Mouse (Mus musculus): ENCODE measurements around the gene Sept12. TPM values are rescaled to one million over a fixed set of nuclear protein-coding genes. Genes with fewer than 3 reads are reported as not detected.

The Sept12 gene
- total RNA-seq, 2 experiments from 2014 or later: not detected

GRCm38 (mm10) chr16:4937351-4938190, 60.1 kb downstream of the Sept12 start:
- no peak for DNase-seq

Other genes with a start within 250 kb of the Sept12 start
- 100 to 1,000 TPM; 236 to 243 TPM for gene Cdip1, start 207.6 kb downstream of the Sept12 start, total RNA-seq (2021)
- not detected for gene 4930562C15Rik, start 162.4 kb downstream of the Sept12 start, total RNA-seq (2021)
- gene Ubald1, start 117.5 kb downstream of the Sept12 start, total RNA-seq (2021): 10 to 100 TPM; 91.3 to 94.9 TPM
- 100 to 1,000 TPM; 213 TPM for gene Mgrn1, start 111.6 kb downstream of the Sept12 start, total RNA-seq (2021)
- gene Nudt16l1, start 59.1 kb downstream of the Sept12 start, total RNA-seq (2021): 10 to 100 TPM; 76.4 to 82.1 TPM
- gene Anks3, start 33.6 kb downstream of the Sept12 start, total RNA-seq (2021): 10 to 100 TPM; 75.0 to 83.5 TPM
- gene Smim22, start 9.4 kb upstream of the Sept12 start, total RNA-seq (2021): not detected
- 100 to 1,000 TPM; 362 to 395 TPM for gene Rogdi, start 15.7 kb upstream of the Sept12 start, total RNA-seq (2021)
- 100 to 1,000 TPM; 139 TPM for gene Glyr1, start 52.0 kb upstream of the Sept12 start, total RNA-seq (2021)
- gene Ubn1, start 52.2 kb upstream of the Sept12 start, total RNA-seq (2021): 10 to 100 TPM; 42.9 to 45.0 TPM
- 1 to 10 TPM; 2.4 to 2.5 TPM for gene Ppl, start 134.6 kb upstream of the Sept12 start, total RNA-seq (2021)
- gene Sec14l5, start 149.3 kb upstream of the Sept12 start, total RNA-seq (2021): 1 to 10 TPM; 5.7 to 7.9 TPM
- gene Nagpa, start 206.2 kb upstream of the Sept12 start, total RNA-seq (2021): 10 to 100 TPM; 12.5 to 13.6 TPM
- gene AU021092, start 224.4 kb upstream of the Sept12 start, total RNA-seq (2021): 1 to 10 TPM; 4.5 to 4.7 TPM
- gene Alg1, start 235.8 kb upstream of the Sept12 start, total RNA-seq (2021): 10 to 100 TPM; 26.7 to 29.9 TPM

Measured in layer of hippocampus, postnatal 36 days (tissue).